Mouse (Mus musculus) cortical plate, adult 2 months (tissue): ENCODE results near the gene Cwc22.

Experiments used
- CTCF ChIP-seq: fragments of 200-500 bp; IDR thresholded peaks from 2 replicates; pipeline ENCODE4 v1.5.1; 2011; ENCODE audit warnings: mild to moderate bottlenecking, control low read depth, low read length; ENCODE audit not compliant: insufficient read depth; ENCODE audit errors: extremely low read depth
- POLR2A ChIP-seq: fragments of 200-500 bp; IDR thresholded peaks from 2 replicates; pipeline ENCODE4 v1.6.1; 2011; ENCODE audit warnings: mild to moderate bottlenecking, low read length, control low read depth; ENCODE audit not compliant: insufficient read depth; ENCODE audit errors: extremely low read depth

DNA sequence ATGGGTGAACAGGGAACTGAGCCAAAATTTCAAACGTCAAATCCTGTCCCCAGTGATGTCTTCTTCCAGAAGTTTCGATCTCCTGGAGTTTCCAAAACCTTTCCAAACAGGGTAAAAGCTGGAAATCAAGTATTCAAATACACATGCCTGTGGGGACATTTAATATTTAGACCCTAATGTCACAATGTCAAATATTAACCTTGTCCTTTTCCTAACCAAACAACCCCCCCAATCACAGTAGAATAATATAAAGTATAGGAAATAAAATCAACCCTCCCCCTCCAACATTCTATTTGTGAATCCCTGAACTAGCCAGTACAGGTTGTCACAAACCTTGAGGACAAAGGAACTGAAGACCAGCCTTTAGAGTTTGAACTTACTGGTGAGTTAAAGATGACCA lies 44.6 kb upstream of the Cwc22 start:
- TF ChIP-seq POLR2A (no peak), CTCF (no peak)
